Mouse (Mus musculus): ENCODE measurements around the gene Pip4k2c.
"Not testable (repeated sequence)": the region's sequence is repeated elsewhere in the genome, so short reads cannot be mapped to it uniquely, and the experiment has no call there.

GRCm38 (mm10) chr10:127162771-127163261 lies 48.6 kb downstream of the Pip4k2c start:
- not testable (repeated sequence) for TF ChIP-seq CTCF (conservative IDR thresholded peaks at IDR 0.05; ENCODE audit: low read length); NANOG (IDR thresholded peaks at IDR 0.05; ENCODE audit: borderline replicate concordance, low read length)

All from E14TG2a.4 (cell line).